Mouse (Mus musculus) neural tube, embryonic 11.5 days (tissue): Measurements from ENCODE around the gene Sdc3. TPM values are rescaled to one million over a fixed set of nuclear protein-coding genes. Genes with fewer than 3 reads are reported as not detected.

ENCODE experiments used
- ATAC-seq: fragments of 200-750 bp; cut with Nextera tagmentation; 2 replicates; pipeline ENCODE4 v1.8.0; 2017; ENCODE audit warnings: moderate number of reproducible peaks, mild to moderate bottlenecking, moderate TSS enrichment, moderate library complexity; ENCODE audit not compliant: insufficient read depth, low FRiP score, low TSS enrichment
- DNase-seq: peaks from one replicate; pipeline ENCODE4 v3.0.0-alpha.2; 2015; ENCODE audit warnings: low spot score
- H3K27ac ChIP-seq: fragments of 300-500 bp; sonication (generic); 2 replicates; pipeline ENCODE4 v1.5.1; 2014; ENCODE audit warnings: low read depth, mild to moderate bottlenecking, low read length
- H3K27me3 ChIP-seq: fragments of 300-500 bp; sonication (generic); 2 replicates; pipeline ENCODE4 v1.6.1; 2014; ENCODE audit warnings: mild to moderate bottlenecking, low read length, mixed read lengths; ENCODE audit not compliant: control insufficient read depth, insufficient read depth
- H3K36me3 ChIP-seq: fragments of 300-500 bp; sonication (generic); 2 replicates; pipeline ENCODE4 v1.6.1; 2014; ENCODE audit warnings: mild to moderate bottlenecking, low read length, moderate library complexity, mixed read lengths; ENCODE audit not compliant: control insufficient read depth, insufficient read depth
- H3K4me1 ChIP-seq: fragments of 300-500 bp; sonication (generic); 2 replicates; pipeline ENCODE4 v1.6.1; 2014; ENCODE audit warnings: low read length, mixed read lengths; ENCODE audit not compliant: control insufficient read depth, insufficient read depth
- H3K4me2 ChIP-seq: fragments of 300-500 bp; sonication (generic); 2 replicates; pipeline ENCODE4 v1.6.1; 2014; ENCODE audit warnings: low read depth, mild to moderate bottlenecking, moderate library complexity
- H3K4me3 ChIP-seq: fragments of 300-500 bp; sonication (generic); 2 replicates; pipeline ENCODE4 v1.5.1; 2014; ENCODE audit warnings: low read depth, low read length
- H3K9ac ChIP-seq: fragments of 300-500 bp; sonication (generic); 2 replicates; pipeline ENCODE4 v1.6.1; 2014; ENCODE audit warnings: mild to moderate bottlenecking, low read length
- H3K9me3 ChIP-seq: fragments of 300-500 bp; sonication (generic); 2 replicates; pipeline ENCODE4 v1.6.1; 2016; ENCODE audit warnings: low read length; ENCODE audit not compliant: control insufficient read depth
- WGBS: fragments of 180-500 bp; shearing (Covaris S2); extraction: QIAGEN DNeasy Blood & Tissue Kit; methylation state at CpG from one replicate; pipeline ENCODE4 v1.1.7; 2014; 5-methylcytosine and 5-hydroxymethylcytosine counted together
- polyA plus RNA-seq: library from polyadenylated mRNA; unstranded; fragments of >200 nt; fragmentation: Nextera tagmentation; extraction: Ambion mirVana; gene quantifications from 2 replicates; pipeline ENCODE4 v1.2.1, GENCODE M21; 2014

The Sdc3 gene
- polyA plus RNA-seq, 1 experiment from 2014 or later, result 23.2 TPM

GRCm38 (mm10) chr4:130797201-130798051 is 5.1 kb downstream of the Sdc3 start:
- Histone ChIP-seq H3K9ac (no peak overlapping the region), H3K4me3 (no peak overlapping the region), H3K36me3 (no peaks in the 10 kb centered on the region), H3K27ac (no peak overlapping the region), H3K4me2 (no peak overlapping the region), H3K9me3 (no peaks in the 10 kb centered on the region), H3K27me3 (no peaks in the 10 kb centered on the region), H3K4me1 (peaks cover 24% of the 10 kb centered on the region)
- no peak for DNase-seq
- 42% methylated on average over 15 of the region's 15 CpGs for WGBS
- no peak for ATAC-seq

- Histone ChIP-seq H3K9ac (no peak overlapping the region), H3K4me3 (no peak overlapping the region), H3K4me1 (peaks cover 21% of the 10 kb centered on the region), H3K36me3 (no peaks in the 10 kb centered on the region), H3K4me2 (no peak overlapping the region), H3K9me3 (no peaks in the 10 kb centered on the region), H3K27ac (0 out of 2 replicates have a peak overlapping the region, but pooled peaks have one; percentile 8), H3K27me3 (no peaks in the 10 kb centered on the region)
- 93% methylated on average over 1 of the region's 1 CpGs for WGBS
- DNase-seq (no peak), ATAC-seq (no peak)
Measured at GRCm38 (mm10) chr4:130798416-130798815, 6.1 kb downstream of the Sdc3 start.

GRCm38 (mm10) chr4:130799118-130799517 is 6.8 kb downstream of the Sdc3 start:
- Histone ChIP-seq H3K27me3 (no peaks in the 10 kb centered on the region), H3K9me3 (no peaks in the 10 kb centered on the region), H3K4me2 (no peak overlapping the region), H3K4me1 (peaks cover 24% of the 10 kb centered on the region), H3K36me3 (no peaks in the 10 kb centered on the region), H3K27ac (no peak overlapping the region), H3K4me3 (no peak overlapping the region), H3K9ac (no peak overlapping the region)
- 65% methylated on average over 4 of the region's 4 CpGs for WGBS
- ATAC-seq (no peak), DNase-seq (no peak)

GRCm38 (mm10) chr4:130799582-130799981 is 7.2 kb downstream of the Sdc3 start:
- Histone ChIP-seq H3K4me3 (no peak overlapping the region), H3K4me1 (peaks cover 27% of the 10 kb centered on the region), H3K4me2 (no peak overlapping the region), H3K9me3 (no peaks in the 10 kb centered on the region), H3K27me3 (no peaks in the 10 kb centered on the region), H3K36me3 (no peaks in the 10 kb centered on the region), H3K9ac (no peak overlapping the region), H3K27ac (no peak overlapping the region)
- ATAC-seq, result no peak
- no peak for DNase-seq
- 75% methylated on average over 5 of the region's 5 CpGs for WGBS

- peaks cover 32% of the 10 kb centered on the region for H3K4me1 ChIP-seq
- H3K9ac ChIP-seq, result no peak overlapping the region
- 85% methylated on average over 6 of the region's 6 CpGs for WGBS
- H3K27me3 ChIP-seq, result no peaks in the 10 kb centered on the region
- H3K27ac ChIP-seq, result no peak overlapping the region
- H3K36me3 ChIP-seq, result no peaks in the 10 kb centered on the region
- H3K4me3 ChIP-seq, result no peak overlapping the region
- no peaks in the 10 kb centered on the region for H3K9me3 ChIP-seq
- ATAC-seq (no peak), DNase-seq (no peak)
- H3K4me2 ChIP-seq, result no peak overlapping the region
Measured at GRCm38 (mm10) chr4:130800147-130800546, 7.8 kb downstream of the Sdc3 start.

GRCm38 (mm10) chr4:130801198-130801597 is 8.9 kb downstream of the Sdc3 start:
- ATAC-seq, result no peak
- Histone ChIP-seq H3K4me1 (peaks cover 39% of the 10 kb centered on the region), H3K36me3 (no peaks in the 10 kb centered on the region), H3K27me3 (no peaks in the 10 kb centered on the region), H3K9ac (no peak overlapping the region), H3K4me3 (no peak overlapping the region), H3K9me3 (no peaks in the 10 kb centered on the region), H3K4me2 (no peak overlapping the region), H3K27ac (no peak overlapping the region)
- no peak for DNase-seq
- WGBS, result 91% methylated on average over 5 of the region's 5 CpGs

- no peak overlapping the region for H3K9ac ChIP-seq
Measured at GRCm38 (mm10) chr4:130801624-130802329, 9.4 kb downstream of the Sdc3 start.

GRCm38 (mm10) chr4:130803591-130803990 is 11.3 kb downstream of the Sdc3 start:
- ATAC-seq (no peak), DNase-seq (no peak)
- H3K27me3 ChIP-seq, result no peaks in the 10 kb centered on the region
- H3K36me3 ChIP-seq, result no peaks in the 10 kb centered on the region
- H3K27ac ChIP-seq, result 0 out of 2 replicates have a peak overlapping the region, but pooled peaks have one; percentile 27
- H3K4me1 ChIP-seq, result peaks cover 33% of the 10 kb centered on the region
- 66% methylated on average over 2 of the region's 2 CpGs for WGBS
- H3K9ac ChIP-seq, result peak overlapping the region; percentile 4; the same call in 1 of the 2 replicates
- H3K4me2 ChIP-seq, result no peak overlapping the region
- no peaks in the 10 kb centered on the region for H3K9me3 ChIP-seq
- no peak overlapping the region for H3K4me3 ChIP-seq

More at GRCm38 (mm10) chr4:130801624-130802329, 9.4 kb downstream of the Sdc3 start:
- H3K4me1 ChIP-seq, result peaks cover 39% of the 10 kb centered on the region
- H3K27ac ChIP-seq, result no peak overlapping the region
- 60% methylated on average over 10 of the region's 10 CpGs for WGBS
- no peak overlapping the region for H3K4me3 ChIP-seq
- peak; percentile 55 for DNase-seq
- H3K27me3 ChIP-seq, result no peaks in the 10 kb centered on the region
- H3K36me3 ChIP-seq, result no peaks in the 10 kb centered on the region
- no peak overlapping the region for H3K4me2 ChIP-seq
- H3K9me3 ChIP-seq, result no peaks in the 10 kb centered on the region
- no peak for ATAC-seq
